Mouse (Mus musculus) hindbrain, embryonic 11.5 days (tissue): ENCODE results near the gene 1810055G02Rik. TPM values are rescaled to one million over a fixed set of nuclear protein-coding genes. Genes with fewer than 3 reads are reported as not detected.

Experiments used
- ATAC-seq: fragments of 200-750 bp; cut with Nextera tagmentation; 2 replicates; pipeline ENCODE4 v1.8.0; 2017; ENCODE audit warnings: mild to moderate bottlenecking, moderate TSS enrichment, moderate library complexity; ENCODE audit not compliant: low FRiP score
- DNase-seq: peaks from one replicate; pipeline ENCODE4 v3.0.0-alpha.2; 2015; ENCODE audit warnings: low spot score
- H3K27ac ChIP-seq: fragments of 300-500 bp; sonication (generic); 2 replicates; pipeline ENCODE4 v1.5.1; 2014; ENCODE audit warnings: mild to moderate bottlenecking, low read depth, low read length
- H3K27me3 ChIP-seq: fragments of 300-500 bp; sonication (generic); 2 replicates; pipeline ENCODE4 v1.6.1; 2014; ENCODE audit warnings: mild to moderate bottlenecking, low read length, moderate library complexity, mixed read lengths; ENCODE audit not compliant: control insufficient read depth, insufficient read depth
- H3K36me3 ChIP-seq: fragments of 300-500 bp; sonication (generic); 2 replicates; pipeline ENCODE4 v1.6.1; 2014; ENCODE audit warnings: mild to moderate bottlenecking, low read length, moderate library complexity, mixed read lengths; ENCODE audit not compliant: control insufficient read depth, insufficient read depth
- H3K4me1 ChIP-seq: fragments of 300-500 bp; sonication (generic); replicated peaks from 2 replicates; pipeline ENCODE4 v1.6.1; 2014; ENCODE audit warnings: low read length, mixed read lengths; ENCODE audit not compliant: control insufficient read depth, insufficient read depth
- H3K4me2 ChIP-seq: fragments of 300-500 bp; sonication (generic); replicated peaks from 2 replicates; pipeline ENCODE4 v1.6.1; 2014; ENCODE audit warnings: mild to moderate bottlenecking, low read depth, low read length
- H3K4me3 ChIP-seq: fragments of 300-500 bp; sonication (generic); 2 replicates; pipeline ENCODE4 v1.5.1; 2014; ENCODE audit warnings: low read depth, low read length
- H3K9ac ChIP-seq: fragments of 300-500 bp; sonication (generic); 2 replicates; pipeline ENCODE4 v1.6.1; 2014; ENCODE audit warnings: low read depth, low read length
- H3K9me3 ChIP-seq: fragments of 300-500 bp; sonication (generic); 2 replicates; pipeline ENCODE4 v1.6.1; 2016; ENCODE audit warnings: low read length; ENCODE audit not compliant: control insufficient read depth
- WGBS: fragments of 180-500 bp; shearing (Covaris S2); extraction: QIAGEN DNeasy Blood & Tissue Kit; methylation state at CpG from one replicate; pipeline ENCODE4 v1.1.7; 2014; 5-methylcytosine and 5-hydroxymethylcytosine counted together
- polyA plus RNA-seq: library from polyadenylated mRNA; unstranded; fragments of >200 nt; fragmentation: Nextera tagmentation; extraction: Ambion mirVana; gene quantifications from 2 replicates; pipeline ENCODE4 v1.2.1, GENCODE M21; 2014

1810055G02Rik gene
- polyA plus RNA-seq, 1 experiment from 2014 or later = 39.4 TPM

GRCm38 (mm10) chr19:3674122-3674855, 33.8 kb upstream of the 1810055G02Rik start:
- H3K4me2 ChIP-seq = no peak overlapping the region
- H3K9ac ChIP-seq = no peak overlapping the region
- no peak overlapping the region for H3K27ac ChIP-seq
- DNase-seq = no peak
- no peak overlapping the region for H3K4me3 ChIP-seq
- H3K27me3 ChIP-seq = no peaks in the 10 kb centered on the region
- H3K9me3 ChIP-seq = no peaks in the 10 kb centered on the region
- no peaks in the 10 kb centered on the region for H3K4me1 ChIP-seq
- H3K36me3 ChIP-seq = peaks cover 4% of the 10 kb centered on the region; the same call in 1 of the 2 replicates
- WGBS = 91% methylated on average over 8 of the region's 8 CpGs
- no peak for ATAC-seq

- H3K36me3 ChIP-seq = no peaks in the 10 kb centered on the region
- no peaks in the 10 kb centered on the region for H3K27me3 ChIP-seq
- ATAC-seq (no peak), DNase-seq (no peak)
- H3K4me1 ChIP-seq = peaks cover 5% of the 10 kb centered on the region; the same call in 1 of the 2 replicates
- H3K9ac ChIP-seq = no peak overlapping the region
- no peak overlapping the region for H3K4me3 ChIP-seq
- 87% methylated on average over 7 of the region's 7 CpGs for WGBS
- no peak overlapping the region for H3K4me2 ChIP-seq
- H3K27ac ChIP-seq = no peak overlapping the region
- no peaks in the 10 kb centered on the region for H3K9me3 ChIP-seq
These were observed 27.4 kb upstream of the 1810055G02Rik start for GRCm38 (mm10) chr19:3680732-3681131.

- peaks cover 5% of the 10 kb centered on the region; the same call in 1 of the 2 replicates for H3K4me1 ChIP-seq
- DNase-seq (no peak), ATAC-seq (no peak)
- 59% methylated on average over 13 of the region's 13 CpGs for WGBS
- H3K9ac ChIP-seq = no peak overlapping the region
- no peak overlapping the region for H3K4me3 ChIP-seq
- no peak overlapping the region for H3K4me2 ChIP-seq
- no peaks in the 10 kb centered on the region for H3K27me3 ChIP-seq
- no peak overlapping the region for H3K27ac ChIP-seq
- H3K9me3 ChIP-seq = no peaks in the 10 kb centered on the region
- no peaks in the 10 kb centered on the region for H3K36me3 ChIP-seq
These were observed 26.7 kb upstream of the 1810055G02Rik start for GRCm38 (mm10) chr19:3681310-3681934.

GRCm38 (mm10) chr19:3684414-3684813, 23.7 kb upstream of the 1810055G02Rik start:
- Histone ChIP-seq H3K4me1 (peaks cover 5% of the 10 kb centered on the region; the same call in 1 of the 2 replicates), H3K9ac (no peak overlapping the region), H3K9me3 (no peaks in the 10 kb centered on the region), H3K27me3 (peaks cover 3% of the 10 kb centered on the region; the same call in 1 of the 2 replicates), H3K27ac (no peak overlapping the region), H3K36me3 (no peaks in the 10 kb centered on the region), H3K4me2 (no peak overlapping the region), H3K4me3 (no peak overlapping the region)
- WGBS = 11% methylated on average over 1 of the region's 1 CpGs
- ATAC-seq (no peak), DNase-seq (no peak)

GRCm38 (mm10) chr19:3684957-3685580, 23.0 kb upstream of the 1810055G02Rik start:
- ATAC-seq = no peak
- H3K27ac ChIP-seq = no peak overlapping the region
- 12% methylated on average over 11 of the region's 11 CpGs for WGBS

GRCm38 (mm10) chr19:3685611-3686214, 22.4 kb upstream of the 1810055G02Rik start:
- ATAC-seq = peak; percentile 38
- Histone ChIP-seq H3K4me1 (peaks cover 5% of the 10 kb centered on the region; the same call in 1 of the 2 replicates), H3K4me2 (peak overlapping the region; percentile 99), H3K4me3 (peak overlapping the region; percentile 90), H3K27ac (0 out of 2 replicates have a peak overlapping the region, but pooled peaks have one; percentile 53), H3K9ac (peak overlapping the region; percentile 91), H3K27me3 (peaks cover 3% of the 10 kb centered on the region; the same call in 1 of the 2 replicates), H3K36me3 (no peaks in the 10 kb centered on the region), H3K9me3 (no peaks in the 10 kb centered on the region)
- DNase-seq = peak; percentile 59
- WGBS = under 1% methylated on average over 41 of the region's 45 CpGs

More at GRCm38 (mm10) chr19:3684957-3685580, 23.0 kb upstream of the 1810055G02Rik start:
- Histone ChIP-seq H3K36me3 (no peaks in the 10 kb centered on the region), H3K4me2 (peak overlapping the region; percentile 99), H3K9ac (peak overlapping the region; percentile 91), H3K9me3 (no peaks in the 10 kb centered on the region), H3K27me3 (peaks cover 3% of the 10 kb centered on the region; the same call in 1 of the 2 replicates), H3K4me3 (peak overlapping the region; percentile 90), H3K4me1 (peaks cover 5% of the 10 kb centered on the region; the same call in 1 of the 2 replicates)
- peak; percentile 39 for DNase-seq

- Histone ChIP-seq H3K27me3 (peaks cover 3% of the 10 kb centered on the region; the same call in 1 of the 2 replicates), H3K4me1 (peaks cover 5% of the 10 kb centered on the region; the same call in 1 of the 2 replicates), H3K4me3 (peak within 1 kb of the TSS; percentile 90), H3K27ac (0 out of 2 replicates have a peak within 1 kb of the TSS, but pooled peaks have one; percentile 53), H3K9ac (peak within 1 kb of the TSS; percentile 91), H3K9me3 (no peaks in the 10 kb centered on the region), H3K4me2 (peak within 1 kb of the TSS; percentile 99), H3K36me3 (no peaks in the 10 kb centered on the region)
- DNase-seq (peak; percentile 67), ATAC-seq (peak; percentile 51; the same call in 1 of the 2 replicates)
- under 1% methylated on average over 69 of the region's 83 CpGs for WGBS
These were observed 21.7 kb upstream of the 1810055G02Rik start, which contains the start of gene Lrp5 for GRCm38 (mm10) chr19:3686215-3686894. Lrp5 (minus strand) TSS chr19:3686564.
